Mouse (Mus musculus) adrenal gland, postnatal 25 days (tissue): ENCODE measurements around the gene Sfn. TPM values are rescaled to one million over a fixed set of nuclear protein-coding genes. Genes with fewer than 3 reads are reported as not detected.
"Not testable (repeated sequence)": the region's sequence is repeated elsewhere in the genome, so short reads cannot be mapped to it uniquely, and the experiment has no call there.

Source experiments
- DNase-seq: peaks from one replicate; pipeline ENCODE4 v3.0.0; 2021; ENCODE audit warnings: mixed read lengths
- long read RNA-seq: library from polyadenylated mRNA; stranded (forward); transcript quantifications from one replicate; pipeline ENCODE4 v2.0.0, GENCODE M21; 2021
- total RNA-seq: library from RNA; stranded (reverse); gene quantifications from 2 replicates; pipeline ENCODE4 v1.2.3, GENCODE M21; 2021

Gene Sfn
- 1.3 and 1.7 TPM in 2 replicates for total RNA-seq
- long read RNA-seq, partial matches to known transcripts = 0 of 2 reads
- long read RNA-seq, other reads (novel, unspliced or antisense) = 0 of 2 reads

GRCm38 (mm10) chr4:133601721-133602218, at the start of gene Sfn:
TSS of gene Sfn (minus strand) at chr4:133602168.
- peak; percentile 45 for DNase-seq

- no peak for DNase-seq
Observed at GRCm38 (mm10) chr4:133651445-133651844, 49.5 kb upstream of the Sfn start.

- peak; percentile 81 for DNase-seq
Observed at GRCm38 (mm10) chr4:133649989-133650699, 48.2 kb upstream of the Sfn start, which contains the start of gene Zdhhc18. TSS of gene Zdhhc18 (minus strand) at chr4:133650154.

- not testable (repeated sequence) for DNase-seq
Observed at GRCm38 (mm10) chr4:133649464-133649863, 47.5 kb upstream of the Sfn start.

- DNase-seq = no peak
Observed at GRCm38 (mm10) chr4:133645680-133646079, 43.7 kb upstream of the Sfn start.

GRCm38 (mm10) chr4:133645195-133645594, 43.2 kb upstream of the Sfn start:
- DNase-seq = no peak

- DNase-seq = no peak
Observed at GRCm38 (mm10) chr4:133634043-133634410, 32.1 kb upstream of the Sfn start.

GRCm38 (mm10) chr4:133633332-133634042, 31.5 kb upstream of the Sfn start:
- DNase-seq = peak; percentile 92

GRCm38 (mm10) chr4:133632483-133633327, 30.7 kb upstream of the Sfn start:
- DNase-seq = peak; percentile 50

- no peak for DNase-seq
Observed at GRCm38 (mm10) chr4:133631769-133632411, 29.9 kb upstream of the Sfn start.

- no peak for DNase-seq
Observed at GRCm38 (mm10) chr4:133631071-133631768, 29.3 kb upstream of the Sfn start.

GRCm38 (mm10) chr4:133630326-133630920, 28.5 kb upstream of the Sfn start:
- DNase-seq = no peak

GRCm38 (mm10) chr4:133629191-133629590, 27.2 kb upstream of the Sfn start:
- DNase-seq = no peak

- no peak for DNase-seq
Observed at GRCm38 (mm10) chr4:133628517-133628916, 26.5 kb upstream of the Sfn start.

GRCm38 (mm10) chr4:133627039-133627438, 25.1 kb upstream of the Sfn start:
- no peak for DNase-seq

- no peak for DNase-seq
Observed at GRCm38 (mm10) chr4:133626621-133627020, 24.7 kb upstream of the Sfn start.

- no peak for DNase-seq
Observed at GRCm38 (mm10) chr4:133626221-133626620, 24.3 kb upstream of the Sfn start.

- peak; percentile 45 for DNase-seq
Observed at GRCm38 (mm10) chr4:133625621-133626071, 23.7 kb upstream of the Sfn start.

GRCm38 (mm10) chr4:133624830-133625229, 22.9 kb upstream of the Sfn start:
- DNase-seq = no peak

- DNase-seq = no peak
Observed at GRCm38 (mm10) chr4:133622161-133622695, 20.3 kb upstream of the Sfn start.
